Mouse (Mus musculus): Measurements from ENCODE around the gene Mfsd1. TPM values are rescaled to one million over a fixed set of nuclear protein-coding genes. Genes with fewer than 3 reads are reported as not detected.

The Mfsd1 gene
- total RNA-seq, 2 experiments from 2014 or later, result 35.4 to 36.9 TPM

GRCm38 (mm10) chr3:67618222-67618621, 35.7 kb downstream of the Mfsd1 start:
- no peak for DNase-seq (ENCODE audit: low spot score in 2 of 2)

DNA sequence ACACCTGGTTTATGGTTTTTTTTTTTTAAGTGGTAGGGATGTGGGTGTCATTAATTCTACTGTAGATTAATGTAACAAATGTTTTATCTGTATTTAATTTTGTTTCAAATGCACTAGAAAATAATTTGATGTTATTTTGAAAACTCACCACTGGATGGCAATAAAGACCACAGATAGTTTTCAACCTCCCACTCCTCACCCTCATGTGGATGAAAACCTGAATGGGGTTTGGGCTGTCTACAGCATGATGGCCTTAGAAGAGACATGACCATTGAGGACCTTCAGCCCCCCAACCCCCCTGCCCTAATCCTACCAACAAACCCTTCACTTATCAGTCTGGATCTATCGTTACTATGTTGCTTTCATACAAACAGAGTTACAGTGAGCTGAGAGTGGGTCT, 42.1 kb downstream of the Mfsd1 start:
- no peak for DNase-seq (ENCODE audit: low spot score in 2 of 2)

GRCm38 (mm10) chr3:67643135-67643534, 60.6 kb downstream of the Mfsd1 start:
- DNase-seq (ENCODE audit: low spot score in 2 of 2), result no peak

DNA sequence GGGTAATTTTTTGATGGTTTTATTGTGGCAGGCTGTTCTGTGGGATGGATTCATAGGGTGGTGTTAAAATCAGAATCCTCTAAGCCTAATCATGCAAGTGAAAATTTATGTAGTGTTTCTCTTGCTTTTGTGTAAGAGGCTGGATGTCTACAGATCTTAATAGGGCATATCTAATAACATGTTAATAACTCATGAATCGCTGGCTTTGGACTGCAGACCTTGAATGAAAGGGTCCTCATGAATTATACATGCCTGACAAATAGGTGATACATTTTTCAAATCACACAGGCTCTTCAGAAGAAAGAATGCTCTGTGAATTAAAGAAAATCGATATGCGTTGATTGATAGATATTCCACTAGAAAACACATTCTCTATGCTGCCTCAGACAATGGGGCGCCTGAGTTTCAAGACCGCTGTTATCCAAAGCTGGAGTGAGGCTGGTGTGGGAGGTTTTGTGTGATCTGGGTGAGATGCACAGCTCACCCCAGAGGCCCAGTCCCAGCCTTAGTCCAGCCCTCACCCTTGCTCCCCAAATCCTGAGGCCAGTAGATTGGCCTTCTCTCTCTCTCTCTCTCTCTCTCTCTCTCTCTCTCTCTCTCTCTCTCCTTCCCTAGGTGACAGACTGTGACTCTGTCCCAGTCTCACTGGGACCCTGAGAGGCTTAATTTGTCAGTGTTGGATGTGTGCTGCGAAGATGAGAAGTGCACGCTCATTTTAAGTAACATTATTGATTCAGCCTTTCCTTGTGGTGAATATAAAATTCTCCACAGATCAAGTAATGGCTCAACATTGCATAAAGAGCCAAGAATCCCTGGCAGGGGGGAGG, 63.3 kb downstream of the Mfsd1 start:
- DNase-seq (ENCODE audit: low spot score in 2 of 2), result no peak

Other genes with a start within 250 kb of the Mfsd1 start
- 100 to 1,000 TPM; 488 to 502 TPM for gene Mlf1, start 208.6 kb upstream of the Mfsd1 start, total RNA-seq (2021)
- gene Gm17402, start 207.6 kb upstream of the Mfsd1 start, total RNA-seq (2021), result not detected
- gene Gfm1, start 152.6 kb upstream of the Mfsd1 start, total RNA-seq (2021), result 10 to 100 TPM; 57.0 to 66.9 TPM
- gene Lxn, start 118.8 kb upstream of the Mfsd1 start, total RNA-seq (2021), result 10 to 100 TPM; 23.9 to 26.5 TPM
- gene Rarres1, start 67.2 kb upstream of the Mfsd1 start, total RNA-seq (2021), result 1 to 10 TPM; 2.4 to 2.7 TPM